Mouse (Mus musculus): ENCODE results near the gene Pkn3.

- TF ChIP-seq CTCF (IDR thresholded peaks at IDR 0.05; ENCODE audit: extremely low read depth, insufficient read depth, low read length) (no peak), POLR2A (IDR thresholded peaks at IDR 0.05; ENCODE audit: extremely low read depth, insufficient read depth, low read length) (no peak)
These were observed 10.2 kb upstream of the Pkn3 start for GRCm38 (mm10) chr2:30067031-30067888.

Measured in cortical plate, adult 2 months (tissue).